Mouse (Mus musculus) left cerebral cortex, adult 2 months (tissue): ENCODE results near the gene Trim16. TPM values are rescaled to one million over a fixed set of nuclear protein-coding genes. Genes with fewer than 3 reads are reported as not detected.

Source experiments
- DNase-seq, 2 experiments: peaks; one replicate each; pipeline ENCODE4 v3.0.0; 2021 to 2022; ENCODE audit warnings: low spot score in 2 of 2, mixed read lengths in 1 of 2; ENCODE audit errors: extremely low spot score in 1 of 2
- H3K27ac ChIP-seq: fragments of 200-600 bp; 2 replicates; pipeline ENCODE4 v1.8.1; 2022
- H3K4me3 ChIP-seq: fragments of 200-600 bp; 2 replicates; pipeline ENCODE4 v1.8.1; 2022
- CTCF ChIP-seq: fragments of 200-600 bp; IDR thresholded peaks from 2 replicates; pipeline ENCODE4 v1.8.1; 2022; ENCODE audit warnings: antibody characterized with exemption, mild to moderate bottlenecking, moderate library complexity
- intact Hi-C: fragments of 180-260 bp; cut with DNase I; formaldehyde crosslinking; loops from one replicate; pipeline ENCODE4 v1.15.1; 2025
- total RNA-seq, 2 experiments: library from RNA; stranded (reverse); gene quantifications; 2 replicates each; pipeline ENCODE4 v1.2.3; 2021

Gene Trim16
- total RNA-seq, 2 experiments from 2014 or later = 2.4 to 4.0 TPM

DNA sequence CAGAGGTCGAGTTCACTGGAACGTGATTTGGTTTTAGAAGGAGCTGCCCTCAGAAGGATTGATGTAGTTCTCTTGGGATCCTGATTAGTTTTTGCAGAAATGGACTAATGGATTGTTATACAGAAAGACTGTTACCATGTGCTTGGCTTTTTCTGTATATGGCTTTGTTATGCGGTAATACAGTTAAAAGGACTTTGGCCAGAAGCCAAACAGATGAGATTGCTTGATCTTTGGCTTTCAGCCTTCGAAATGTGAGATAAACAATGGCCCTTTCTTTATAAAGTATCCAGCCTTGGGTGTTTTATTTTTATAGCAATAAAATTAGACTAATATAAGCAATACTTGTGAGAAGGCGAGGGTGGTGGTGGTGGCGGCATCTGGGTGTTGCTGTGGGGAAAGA is 3.4 kb upstream of the Trim16 start:
- no peak for TF ChIP-seq CTCF
- intact Hi-C loops = no loop called here
- Histone ChIP-seq H3K27ac (no peak overlapping the region), H3K4me3 (no peak overlapping the region)
- DNase-seq = no peak

DNA sequence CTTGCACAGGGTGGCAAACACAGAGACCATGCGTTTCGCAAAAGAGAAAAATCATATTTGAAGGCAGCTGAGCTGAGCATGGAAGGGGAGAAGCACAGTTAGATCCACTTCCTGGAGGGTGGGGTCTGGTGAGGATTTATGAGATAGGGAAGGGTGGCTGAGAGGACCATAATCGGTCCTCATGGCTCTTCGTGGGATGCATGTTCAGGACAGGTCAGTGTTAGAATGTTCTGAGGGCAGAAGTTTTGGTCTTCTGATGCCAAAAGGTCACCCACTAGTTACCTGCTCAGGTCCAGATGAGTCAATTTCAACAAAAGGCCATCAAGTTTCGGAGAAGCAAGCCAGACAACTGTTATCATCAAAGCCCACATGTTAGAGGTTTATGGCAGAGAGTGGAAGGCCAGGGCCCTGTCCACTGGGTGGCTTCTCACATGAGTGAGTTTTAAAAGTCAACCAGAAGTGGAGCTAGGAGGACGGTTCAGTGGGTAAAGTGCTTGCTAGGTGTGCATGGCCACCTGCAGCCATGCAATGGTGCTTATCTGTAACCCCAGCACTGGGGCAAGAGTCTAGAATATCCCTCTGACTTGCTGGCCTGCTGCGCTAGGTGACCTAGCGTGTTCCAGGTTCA is 858 bp upstream of the Trim16 start:
- intact Hi-C loops = no loop called here
- TF ChIP-seq CTCF = no peak
- no peak for DNase-seq
- Histone ChIP-seq H3K27ac (no peak overlapping the region), H3K4me3 (no peak overlapping the region)

DNA sequence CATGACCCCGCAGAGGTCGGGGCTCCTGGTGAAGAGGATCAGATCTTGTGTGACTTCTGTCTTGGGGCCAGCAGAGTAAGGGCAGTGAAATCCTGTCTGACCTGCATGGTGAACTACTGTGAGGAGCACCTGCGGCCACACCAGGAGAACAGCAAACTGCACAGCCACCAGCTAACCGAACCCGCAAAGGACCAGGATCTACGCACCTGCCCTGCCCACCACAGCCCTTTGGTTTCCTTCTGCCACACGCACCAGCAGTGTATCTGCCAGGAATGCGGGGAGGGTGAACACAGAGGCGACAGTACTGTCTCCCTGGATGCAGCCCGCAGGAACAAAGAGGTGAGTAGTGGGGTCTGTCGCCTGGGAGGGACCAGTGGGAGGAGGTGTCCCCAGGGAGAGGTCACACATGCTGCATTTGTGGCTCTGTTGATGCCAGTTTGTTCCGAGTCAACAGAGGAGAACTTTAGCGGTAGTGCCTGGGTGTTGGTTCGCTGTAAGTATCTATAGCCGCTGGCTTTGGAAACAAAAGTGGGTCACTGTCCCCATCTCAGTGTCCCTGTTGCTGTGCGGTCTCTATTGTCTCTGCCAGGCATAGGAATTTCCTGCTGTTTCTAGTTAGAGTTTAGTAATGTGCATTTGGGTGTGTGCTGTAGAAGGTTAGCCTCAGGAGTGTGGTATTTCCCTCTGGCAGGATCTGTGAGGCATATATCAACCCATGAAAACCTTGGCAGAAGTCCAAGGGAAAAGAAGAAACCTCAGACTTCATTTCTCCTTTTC is 818 bp downstream of the Trim16 start:
- H3K27ac ChIP-seq = peak overlapping the region; percentile 56
- intact Hi-C loops = no loop called here
- TF ChIP-seq CTCF = no peak
- H3K4me3 ChIP-seq = peak overlapping the region; percentile 36
- DNase-seq = peak in 1 of 2 experiments; percentile 11

DNA sequence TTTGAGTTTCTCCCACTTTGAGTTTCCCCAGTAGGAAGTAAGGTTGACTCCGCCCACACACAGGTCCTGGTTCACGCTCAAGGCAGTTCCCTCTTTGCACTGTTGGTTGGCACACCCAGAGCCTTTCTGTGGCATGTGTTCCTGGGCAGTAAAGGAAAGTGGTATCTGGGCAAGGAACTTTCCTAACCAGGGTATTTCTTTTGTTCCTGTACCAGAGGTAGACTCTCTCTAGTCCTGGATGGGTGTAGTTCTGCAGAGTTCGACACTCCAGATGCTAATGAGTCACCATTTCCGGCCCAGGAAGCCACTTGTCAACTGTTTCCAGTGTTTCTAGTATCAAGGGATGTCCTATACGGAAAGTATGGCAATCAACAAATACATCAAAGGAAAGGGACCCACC is 1.9 kb downstream of the Trim16 start:
- H3K27ac ChIP-seq = peak overlapping the region; percentile 56; the same call in 1 of the 2 replicates
- DNase-seq = no peak
- intact Hi-C loops = no loop called here
- TF ChIP-seq CTCF = no peak
- peak overlapping the region; percentile 17 for H3K4me3 ChIP-seq

DNA sequence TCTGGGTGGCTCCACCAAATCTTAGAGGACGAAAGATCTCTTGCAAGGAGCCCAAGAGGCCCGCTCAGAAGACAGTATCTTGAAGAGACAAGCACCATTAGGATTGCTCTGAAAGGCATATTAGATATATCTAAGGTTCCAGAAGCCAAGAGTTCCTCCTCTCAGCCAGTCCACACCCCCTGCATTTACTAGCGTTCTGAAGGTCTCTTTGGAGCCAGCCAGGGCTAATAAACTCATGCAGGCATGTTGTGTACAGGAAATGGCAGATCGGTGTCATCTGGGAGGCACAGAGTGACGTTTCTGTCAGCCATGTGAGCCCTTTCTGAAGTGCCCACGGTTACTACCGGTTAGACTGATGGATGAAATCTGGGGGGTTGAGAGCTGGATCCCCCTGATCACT is 4.2 kb downstream of the Trim16 start:
- no peak for DNase-seq
- no peak overlapping the region for H3K4me3 ChIP-seq
- TF ChIP-seq CTCF = no peak
- H3K27ac ChIP-seq = no peak overlapping the region
- intact Hi-C loops = no loop called here

DNA sequence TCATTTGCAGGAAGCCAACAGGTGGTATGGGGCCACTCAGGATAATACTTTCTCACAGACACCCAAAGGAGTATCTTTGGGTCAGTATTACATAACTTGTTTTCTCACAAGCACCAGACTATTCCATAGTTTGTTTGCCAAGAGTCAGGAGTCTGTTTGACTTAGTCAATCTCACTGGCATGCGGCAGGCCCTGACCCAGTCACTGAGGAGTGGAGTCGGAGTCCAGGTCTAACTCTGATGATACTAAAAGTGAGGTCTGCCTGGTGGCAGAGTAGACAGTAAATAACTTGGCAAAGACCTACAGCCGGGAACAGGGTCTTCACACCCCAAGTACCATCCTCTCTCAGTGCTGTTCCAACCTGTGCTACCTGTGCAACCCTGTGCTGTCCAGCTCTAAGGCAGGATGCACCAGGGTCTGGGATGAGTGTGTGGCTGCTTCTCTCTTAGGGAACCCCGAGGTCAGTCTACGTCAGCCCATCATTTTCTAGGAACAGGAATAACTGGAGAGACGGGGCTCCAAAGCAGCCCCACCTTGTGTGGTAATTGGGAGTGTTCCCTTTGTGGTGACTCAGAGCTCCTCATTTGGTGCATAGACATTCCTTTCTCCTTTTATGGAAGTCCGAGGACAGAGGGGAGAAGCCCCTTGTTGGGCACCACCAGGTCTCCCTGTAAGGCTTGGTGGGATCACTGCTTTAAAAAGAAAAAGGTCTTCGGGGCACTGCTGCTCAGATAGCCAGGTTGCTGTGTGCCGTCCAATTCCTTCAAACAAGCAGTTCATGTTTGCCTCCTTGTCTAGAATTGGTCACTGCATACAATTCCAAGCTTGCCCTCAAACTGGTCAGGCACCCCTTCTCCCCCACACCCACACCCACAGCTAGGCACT is 5.4 kb downstream of the Trim16 start:
- no peak for DNase-seq
- Histone ChIP-seq H3K27ac (no peak overlapping the region), H3K4me3 (no peak overlapping the region)
- intact Hi-C loops = no loop called here
- TF ChIP-seq CTCF = no peak

DNA sequence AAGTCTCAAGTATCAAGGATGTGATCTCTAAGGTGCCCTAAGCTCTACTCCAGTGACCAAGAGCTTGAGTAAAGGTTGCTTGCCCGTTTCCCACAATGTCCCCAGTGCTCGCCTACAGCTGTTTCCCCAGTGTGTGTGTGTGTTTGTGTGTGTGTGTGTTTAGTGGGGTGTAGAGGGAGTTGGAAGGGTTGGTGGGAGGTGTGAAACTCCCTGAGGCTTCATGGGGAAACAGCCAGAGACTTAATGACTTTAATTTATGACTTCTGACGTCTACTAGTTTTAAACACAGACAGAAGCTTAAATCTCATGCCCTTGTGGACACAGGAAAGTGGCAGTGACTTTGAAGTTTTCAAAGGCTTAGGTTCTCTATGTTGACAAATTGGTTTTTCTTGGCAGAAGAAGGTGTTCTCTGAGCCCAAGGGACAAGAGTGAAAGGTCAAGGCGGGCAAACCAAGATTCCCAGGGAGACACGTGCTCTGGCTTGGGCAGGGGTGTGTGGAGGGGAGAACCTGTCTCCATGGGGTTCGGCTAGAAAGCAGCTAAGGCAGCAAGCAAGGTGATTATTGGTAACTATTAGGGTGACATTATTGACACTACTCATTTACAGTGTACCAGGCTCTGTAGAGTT is 6.2 kb downstream of the Trim16 start:
- no peak for DNase-seq
- no peak for TF ChIP-seq CTCF
- H3K27ac ChIP-seq = no peak overlapping the region
- H3K4me3 ChIP-seq = no peak overlapping the region
- intact Hi-C loops = no loop called here

DNA sequence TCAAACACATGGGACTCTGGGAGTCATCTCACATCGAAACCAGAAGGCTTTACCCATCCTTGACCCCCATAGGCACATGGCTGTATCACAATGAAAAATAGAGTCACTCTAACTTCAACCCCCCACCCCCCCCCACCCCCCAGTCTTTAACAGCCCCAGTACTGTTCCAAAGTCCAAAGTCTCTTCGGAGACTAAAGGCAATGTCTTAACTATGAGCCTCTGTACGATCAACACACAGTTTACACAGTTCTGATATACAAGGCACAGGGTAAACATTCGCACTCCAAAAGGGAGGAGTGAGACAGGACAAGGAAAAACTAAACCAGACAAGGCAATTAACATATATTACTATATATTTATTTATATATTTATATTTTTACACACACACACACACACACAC is 7.1 kb downstream of the Trim16 start:
- no peak for TF ChIP-seq CTCF

DNA sequence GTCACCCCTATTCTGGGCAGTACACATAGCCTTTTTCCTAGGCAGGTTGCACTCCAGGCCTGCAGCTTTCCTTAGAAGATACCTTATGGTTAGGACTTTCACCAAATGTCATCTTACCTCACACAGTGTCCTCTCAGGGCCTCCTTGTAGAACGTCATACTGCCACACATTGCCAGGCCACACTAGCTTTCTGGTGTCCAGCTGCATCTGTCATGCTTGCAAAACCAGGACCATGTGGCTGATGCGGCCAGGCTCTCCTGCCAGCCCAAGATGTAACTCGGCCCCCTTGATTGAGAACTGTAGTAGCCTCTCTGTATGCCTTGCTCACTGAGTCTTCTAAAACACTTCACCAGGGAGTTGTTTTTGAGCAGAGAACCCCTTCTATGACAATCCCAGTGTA is 7.9 kb downstream of the Trim16 start:
- intact Hi-C loops = no loop called here

More for the DNA sequence above, 7.1 kb downstream of the Trim16 start:
- intact Hi-C loops = no loop called here
- DNase-seq = no peak
- Histone ChIP-seq H3K27ac (no peak overlapping the region), H3K4me3 (no peak overlapping the region)

DNA sequence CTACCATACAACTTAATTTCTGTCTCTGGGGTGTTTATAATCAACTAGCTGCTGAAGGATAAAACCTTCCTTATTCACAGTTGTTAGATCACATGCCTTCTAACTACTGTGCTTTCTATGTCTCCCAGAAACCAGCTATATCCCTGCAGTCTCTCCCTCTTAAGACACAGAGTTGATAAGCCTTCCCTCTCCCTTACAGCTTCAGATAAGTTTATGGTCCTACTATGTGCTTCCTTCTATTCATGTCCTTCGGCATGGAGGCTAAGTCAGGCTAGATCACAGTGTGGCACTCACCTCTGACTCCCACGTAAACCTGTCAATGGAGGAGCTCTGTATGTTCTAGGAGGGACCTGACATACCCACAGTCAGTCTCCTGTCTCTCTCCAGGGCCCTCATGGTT is 10.4 kb downstream of the Trim16 start:
- TF ChIP-seq CTCF = no peak
- DNase-seq = no peak
- Histone ChIP-seq H3K4me3 (no peak overlapping the region), H3K27ac (no peak overlapping the region)
- intact Hi-C loops = no loop called here

More for the DNA sequence above, 7.9 kb downstream of the Trim16 start:
- no peak overlapping the region for H3K4me3 ChIP-seq
- no peak overlapping the region for H3K27ac ChIP-seq
- no peak for TF ChIP-seq CTCF
- DNase-seq = no peak

DNA sequence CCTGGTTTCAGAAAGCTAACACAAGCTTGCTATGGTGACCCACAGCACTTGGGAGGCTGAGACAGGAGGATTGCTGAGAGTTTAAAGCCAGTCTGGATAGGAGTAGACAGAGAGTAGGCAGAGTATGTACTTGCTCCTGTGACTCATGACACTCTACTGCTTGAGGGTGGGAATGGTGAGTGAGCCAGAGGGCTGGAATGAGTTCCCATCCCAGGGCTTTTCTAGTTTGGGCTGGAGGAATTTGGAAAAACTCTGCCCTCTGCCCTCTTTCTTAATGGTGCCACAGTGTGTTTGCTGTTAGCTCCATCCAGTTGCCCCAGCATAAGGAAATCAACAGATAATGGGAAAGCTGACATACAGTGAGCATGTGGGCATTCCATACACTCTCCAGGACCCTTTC is 11.9 kb downstream of the Trim16 start:
- no peak for DNase-seq
- Histone ChIP-seq H3K27ac (no peak overlapping the region), H3K4me3 (no peak overlapping the region)
- intact Hi-C loops = no loop called here
- TF ChIP-seq CTCF = no peak
